Comparison of ENCODE assay signal across 8 mouse cellular contexts in genomic region chr17:43534362-43535222, GRCm38 (mm10). TPM values are rescaled to one million over a fixed set of nuclear protein-coding genes. Genes with fewer than 3 reads are reported as not detected.
DNase-seq lines count a peak whose midpoint lies in the region; ATAC-seq lines count a peak whose summit lies in the region.

No protein-coding gene starts in this region.

- intact Hi-C loops in heart, postnatal 10 days (cut with DNase I), result no loop called here

- H3K36me3 ChIP-seq in forebrain, embryonic 13.5 days (ENCODE audit: poor library complexity, severe bottlenecking), result no peaks in the 10 kb centered on the region
- H3K36me3 ChIP-seq in lung, embryonic 15.5 days, result no peaks in the 10 kb centered on the region

- no peak overlapping the region for H3K27ac ChIP-seq in forebrain, embryonic 13.5 days
- H3K27ac ChIP-seq in lung, embryonic 15.5 days, result peak overlapping the region; percentile 83

- H3K4me3 ChIP-seq in forebrain, embryonic 13.5 days, result 0 out of 2 replicates have a peak overlapping the region, but pooled peaks have one; percentile 21
- H3K4me3 ChIP-seq in lung, embryonic 15.5 days, result peak overlapping the region; percentile 23

- ATAC-seq in forebrain, embryonic 13.5 days, result peak; percentile 88
- peak; percentile 95 for ATAC-seq in lung, embryonic 15.5 days (ENCODE audit: borderline replicate concordance, extremely low read depth, low FRiP score, low TSS enrichment)
- ATAC-seq in activated CD4-positive, CD25-positive, alpha-beta regulatory T cell, adult 4 months, result no peak

- 4% methylated on average over 23 of the region's 23 CpGs for WGBS in forebrain, embryonic 13.5 days
- whole genome bisulfite sequencing in lung, embryonic 15.5 days, result 9% methylated on average over 23 of the region's 23 CpGs

- H3K9me3 ChIP-seq in forebrain, embryonic 13.5 days (replicated peaks), result no peaks in the 10 kb centered on the region
- no peaks in the 10 kb centered on the region for H3K9me3 ChIP-seq in lung, embryonic 15.5 days

- peak overlapping the region; percentile 43; the same call in 1 of the 2 replicates for H3K9ac ChIP-seq in forebrain, embryonic 13.5 days
- no peak overlapping the region for H3K9ac ChIP-seq in lung, embryonic 15.5 days

- DNase-seq in left cerebral cortex, adult 18-20 months (ENCODE audit: low spot score in 2 of 2), result peak; percentile 5
- no peak for DNase-seq in left cerebral cortex, adult 8-10 months (ENCODE audit: low spot score in 2 of 2)
- DNase-seq in heart, postnatal 10 days, result peak; percentile 54 to 67
- DNase-seq in kidney, postnatal 25 days, result peak; percentile 57 to 72
- DNase-seq in ovary, postnatal 10 days (ENCODE audit: low spot score), result peak; percentile 24

- no peaks in the 10 kb centered on the region for H3K27me3 ChIP-seq in forebrain, embryonic 13.5 days
- no peaks in the 10 kb centered on the region for H3K27me3 ChIP-seq in lung, embryonic 15.5 days

- peaks cover 10% of the 10 kb centered on the region; the same call in 1 of the 2 replicates for H3K4me1 ChIP-seq in forebrain, embryonic 13.5 days
- H3K4me1 ChIP-seq in lung, embryonic 15.5 days, result peaks cover 8% of the 10 kb centered on the region; the same call in 1 of the 2 replicates

- peak overlapping the region; percentile 47 for H3K4me2 ChIP-seq in forebrain, embryonic 13.5 days
- H3K4me2 ChIP-seq in lung, embryonic 15.5 days, result peak overlapping the region; percentile 51

RNA-seq across cellular contexts. Expression of gene Ankrd66, which starts 8.8 kb away (rescaled TPM):
- total RNA-seq in left cerebral cortex, adult 18-20 months (2021), result under 1 TPM in 1 of 2 experiments, not detected in 1; 0.35 TPM
- under 1 TPM in 1 of 4 experiments, not detected in 3; 0.39 TPM for total RNA-seq in left cerebral cortex, adult 8-10 months (2022)
- polyA plus RNA-seq in forebrain, embryonic 13.5 days (2015; fragmentation: Nextera tagmentation; extraction: Ambion mirVana), result 0.14 and 0.25 TPM in 2 replicates
- total RNA-seq in heart, postnatal 10 days (2021), result not detected
- polyA plus RNA-seq in lung, embryonic 15.5 days (2015; fragmentation: Nextera tagmentation; extraction: Ambion mirVana), result 0.30 and 0.36 TPM in 2 replicates
- polyA plus RNA-seq in activated CD4-positive, CD25-positive, alpha-beta regulatory T cell, adult 4 months (2017; shearing (Covaris generic)), result not detected

RNA-seq across cellular contexts. Expression of gene Mep1a, which starts 32.0 kb away (rescaled TPM):
- total RNA-seq in left cerebral cortex, adult 18-20 months (2021), result not detected
- total RNA-seq in left cerebral cortex, adult 8-10 months (2022), result not detected
- polyA plus RNA-seq in forebrain, embryonic 13.5 days (2015; fragmentation: Nextera tagmentation; extraction: Ambion mirVana), result 0.05 TPM in 1 of 2 replicates, not detected in the other
- not detected for total RNA-seq in heart, postnatal 10 days (2021)
- not detected in 2 replicates for polyA plus RNA-seq in lung, embryonic 15.5 days (2015; fragmentation: Nextera tagmentation; extraction: Ambion mirVana)
- polyA plus RNA-seq in activated CD4-positive, CD25-positive, alpha-beta regulatory T cell, adult 4 months (2017; shearing (Covaris generic)), result not detected

RNA-seq across cellular contexts. Expression of gene Pla2g7, which starts 33.3 kb away (rescaled TPM):
- total RNA-seq in left cerebral cortex, adult 18-20 months (2021), result 10 to 100 TPM; 83.5 to 85.2 TPM
- 100 to 1,000 TPM in 1 of 4 experiments, 10 to 100 TPM in 3; 83.8 to 107 (median 92.0) TPM for total RNA-seq in left cerebral cortex, adult 8-10 months (2022)
- 3.5 and 4.7 TPM in 2 replicates for polyA plus RNA-seq in forebrain, embryonic 13.5 days (2015; fragmentation: Nextera tagmentation; extraction: Ambion mirVana)
- total RNA-seq in heart, postnatal 10 days (2021), result 1 to 10 TPM; 2.9 to 9.4 TPM
- 10.6 and 12.5 TPM in 2 replicates for polyA plus RNA-seq in lung, embryonic 15.5 days (2015; fragmentation: Nextera tagmentation; extraction: Ambion mirVana)
- under 1 TPM in 1 of 2 experiments, not detected in 1; 0.89 TPM for polyA plus RNA-seq in activated CD4-positive, CD25-positive, alpha-beta regulatory T cell, adult 4 months (2017; shearing (Covaris generic))

Comparison
In these comparisons a context has a peak if more than half of its experiments do, and no peak if none do; other contexts are left out.
1. DNase-seq: peak in left cerebral cortex, adult 18-20 months (2 of 2), heart, postnatal 10 days (2 of 2), kidney, postnatal 25 days (2 of 2) and ovary, postnatal 10 days (single experiment); none in left cerebral cortex, adult 8-10 months (0 of 2).
2. RNA of gene Pla2g7, which starts 33.3 kb away (total RNA-seq): 83.8 to 107 TPM in left cerebral cortex, adult 8-10 months and 83.5 to 85.2 TPM in left cerebral cortex, adult 18-20 months; 2.9 to 9.4 TPM in heart, postnatal 10 days; every median in the first group is over 4 times any median in the second.